ENCODE assay signal across 7 mouse cellular contexts in genomic region chr7:127020901-127021562, GRCm38 (mm10). TPM values are rescaled to one million over a fixed set of nuclear protein-coding genes. Genes with fewer than 3 reads are reported as not detected.
DNase-seq lines count a peak whose midpoint lies in the region; TF ChIP-seq lines count a peak whose summit lies in the region.

TSS of gene Gm42742 (minus strand) at chr7:127021097.
TSS of gene Prrt2 (minus strand) at chr7:127021211.

- peaks cover 48% of the 10 kb centered on the region for H3K79me2 ChIP-seq in MEL (ENCODE audit: control insufficient read depth, insufficient read depth, low read length, poor library complexity)

- intact Hi-C loops in heart, postnatal 36 days (cut with DNase I): loop anchor here (10.0 kb wide), 1 partner anchor 454 kb away; the partner anchor contains the start of gene Fbrs

- peak; percentile 62 to 66; a peak in 2 of 4 replicates for TF ChIP-seq POLR2A in MEL (IDR thresholded peaks at IDR 0.05; ENCODE audit: control insufficient read depth in 1 of 2, insufficient read depth in 1 of 2, low read depth in 1 of 2, low read length in 2 of 2, poor library complexity in 1 of 2)

- peaks cover 0 to 22% of the 10 kb centered on the region in 2 experiments; a peak in 3 of 4 replicates for H3K36me3 ChIP-seq in MEL (ENCODE audit: control insufficient read depth in 1 of 2, insufficient read depth in 2 of 2, low read length in 2 of 2)
- peaks cover 42% of the 10 kb centered on the region for H3K36me3 ChIP-seq in forebrain, embryonic 10.5 days (replicated peaks)

- no peaks in the 10 kb centered on the region for H3K9me3 ChIP-seq in MEL (replicated peaks; ENCODE audit: insufficient read depth, low read length)
- no peaks in the 10 kb centered on the region for H3K9me3 ChIP-seq in forebrain, embryonic 10.5 days

- no peak for TF ChIP-seq RAD21 in MEL (IDR thresholded peaks at IDR 0.05; ENCODE audit: low read depth, low read length)

- TF ChIP-seq EP300 in MEL (IDR thresholded peaks at IDR 0.05; ENCODE audit: low read depth in 1 of 2, low read length in 2 of 2): no peak

- H3K27me3 ChIP-seq in MEL (ENCODE audit: control insufficient read depth in 1 of 2, insufficient read depth in 2 of 2, low read length in 2 of 2): no peaks in the 10 kb centered on the region
- H3K27me3 ChIP-seq in forebrain, embryonic 10.5 days (ENCODE audit: poor library complexity, severe bottlenecking): no peaks in the 10 kb centered on the region

- H3K27ac ChIP-seq in MEL (ENCODE audit: control insufficient read depth, low read depth, low read length): no peak within 1 kb of the TSS
- peak within 1 kb of the TSS; percentile 100 for H3K27ac ChIP-seq in forebrain, embryonic 10.5 days

- H3K4me3 ChIP-seq in MEL (ENCODE audit: control insufficient read depth in 1 of 2, insufficient read depth in 1 of 2, low read depth in 2 of 2, low read length in 2 of 2): no peak within 1 kb of the TSS
- peak within 1 kb of the TSS; percentile 92 for H3K4me3 ChIP-seq in forebrain, embryonic 10.5 days

- WGBS in forebrain, embryonic 10.5 days: 1% methylated on average over 37 of the region's 37 CpGs

- peaks cover 0 to 17% of the 10 kb centered on the region in 2 experiments; a peak in 2 of 4 replicates for H3K4me1 ChIP-seq in MEL (ENCODE audit: control insufficient read depth in 1 of 2, insufficient read depth in 2 of 2, low read length in 2 of 2)
- H3K4me1 ChIP-seq in forebrain, embryonic 10.5 days: peaks cover 90% of the 10 kb centered on the region

- TF ChIP-seq CTCF in MEL (IDR thresholded peaks at IDR 0.05 in 2 of 3, conservative IDR thresholded peaks at IDR 0.05 in 1 of 3; ENCODE audit: control insufficient read depth in 1 of 3, insufficient read depth in 1 of 3, low read depth in 2 of 3, low read length in 3 of 3, poor library complexity in 1 of 3, severe bottlenecking in 1 of 3): no peak

- H3K9ac ChIP-seq in MEL (ENCODE audit: control insufficient read depth, low read depth, low read length, poor library complexity, severe bottlenecking): peak within 1 kb of the TSS; percentile 11; the same call in 1 of the 2 replicates

- DNase-seq in MEL (ENCODE audit: low read depth, low spot score): peak; percentile 54
- peak in 1 of 2 experiments; percentile 38 for DNase-seq in adrenal gland, postnatal 4 days (ENCODE audit: low spot score in 2 of 2)
- peak; percentile 73 for DNase-seq in forebrain, embryonic 10.5 days (ENCODE audit: extremely low spot score, low spot score)
- peak; percentile 46 to 55 for DNase-seq in heart, postnatal 36 days
- peak in 1 of 2 experiments; percentile 69 for DNase-seq in layer of hippocampus, postnatal 14 days (ENCODE audit: low spot score in 2 of 2)
- DNase-seq in lung, postnatal 10 days: peak; percentile 69
- peak; percentile 73 for DNase-seq in right cerebral cortex, postnatal 25 days

TF ChIP-seq in MEL, 35 proteins besides CTCF, POLR2A, EP300 and RAD21:
- TF ChIP-seq MYB (IDR thresholded peaks at IDR 0.05; ENCODE audit: low read depth, low read length): 0 out of 2 replicates have a peak, but pooled peaks have one; percentile 13
- TF ChIP-seq POLR2AphosphoS2 (IDR thresholded peaks at IDR 0.05; ENCODE audit: low read length): peak; percentile 98
- no peak for TF ChIP-seq MAZ (IDR thresholded peaks at IDR 0.05; ENCODE audit: low read depth, low read length)
- no peak for TF ChIP-seq MAX (IDR thresholded peaks at IDR 0.05; ENCODE audit: low read length)

RNA-seq across cellular contexts. Expression of gene Gm42742, which starts in this region (rescaled TPM):
- 13.8 and 20.5 TPM in 2 replicates for total RNA-seq in MEL (2012; rRNA removed)
- 10 to 100 TPM in 1 of 2 experiments, not detected in 1; 27.2 TPM for polyA plus RNA-seq in MEL (2012; ENCODE audit: insufficient read depth in 1 of 2, insufficient read length in 2 of 2, low read depth in 1 of 2, low replicate concordance in 2 of 2, missing spikeins in 1 of 2)
- total RNA-seq in adrenal gland, postnatal 4 days (2021): 10 to 100 TPM; 34.8 to 36.6 TPM
- 32.6 and 46.7 TPM in 2 replicates for polyA plus RNA-seq in forebrain, embryonic 10.5 days (2016; fragmentation: Nextera tagmentation; extraction: Ambion mirVana)
- total RNA-seq in heart, postnatal 36 days (2021): 10 to 100 TPM; 25.2 to 28.6 TPM
- total RNA-seq in layer of hippocampus, postnatal 14 days (2021): 10 to 100 TPM; 34.0 to 35.5 TPM

RNA-seq across cellular contexts. Expression of gene Prrt2, which starts in this region (rescaled TPM):
- 0.12 and 0.13 TPM in 2 replicates for total RNA-seq in MEL (2012; rRNA removed)
- 1 to 10 TPM in 1 of 2 experiments, not detected in 1; 1.4 TPM for polyA plus RNA-seq in MEL (2012; ENCODE audit: insufficient read depth in 1 of 2, insufficient read length in 2 of 2, low read depth in 1 of 2, low replicate concordance in 2 of 2, missing spikeins in 1 of 2)
- 10 to 100 TPM in 1 of 2 experiments, 1 to 10 TPM in 1; 7.4 to 11.1 TPM for total RNA-seq in adrenal gland, postnatal 4 days (2021)
- polyA plus RNA-seq in forebrain, embryonic 10.5 days (2016; fragmentation: Nextera tagmentation; extraction: Ambion mirVana): 3.5 and 4.0 TPM in 2 replicates
- 1 to 10 TPM in 1 of 2 experiments, under 1 TPM in 1; 0.57 to 1.2 TPM for total RNA-seq in heart, postnatal 36 days (2021)
- total RNA-seq in layer of hippocampus, postnatal 14 days (2021): 100 to 1,000 TPM; 184 to 201 TPM

Comparison
In these comparisons a context has a peak if more than half of its experiments do, and no peak if none do; other contexts are left out.
1. RNA of gene Prrt2 (total RNA-seq): 184 to 201 TPM in layer of hippocampus, postnatal 14 days; 7.4 to 11.1 TPM in adrenal gland, postnatal 4 days, 0.57 to 1.2 TPM in heart, postnatal 36 days and 0.12 to 0.13 TPM in MEL; every median in the first group is over 10 times any median in the second.